Mouse (Mus musculus) pancreas, adult 10 weeks (tissue): Measurements from ENCODE around the gene Hoxc6. TPM values are rescaled to one million over a fixed set of nuclear protein-coding genes. Genes with fewer than 3 reads are reported as not detected.

ENCODE experiments used
- polyA plus RNA-seq: library from polyadenylated mRNA; stranded (reverse); fragments of 350-450 nt; fragmentation: Illumina TruSeq; extraction: RNeasy Lipid Tissue Mini Kit (QIAGEN cat#74804); gene quantifications from one replicate; pipeline ENCODE4 v1.2.3, GENCODE M21; 2015; ENCODE audit warnings: low read depth, low replicate concordance; ENCODE audit not compliant: insufficient read depth

The Hoxc6 gene
- polyA plus RNA-seq: not detected

GRCm38 (mm10) chr15:102997939-102998355 lies at the start of gene Hoxc6:
Gene Hoxc6 (plus strand): TSS chr15:102998257.

GRCm38 (mm10) chr15:102954192-102955006 lies 43.7 kb upstream of the Hoxc6 start, which contains the start of gene Hoxc11:
Gene Hoxc11 (plus strand): TSS chr15:102954427.

GRCm38 (mm10) chr15:102966776-102967311 lies 31.2 kb upstream of the Hoxc6 start, which contains the start of gene Hoxc10:
Gene Hoxc10 (plus strand): TSS chr15:102966796.

GRCm38 (mm10) chr15:102967312-102967510 lies 30.8 kb upstream of the Hoxc6 start, which contains the start of gene Hoxc5:
Gene Hoxc5 (plus strand): TSS chr15:102967443.

GRCm38 (mm10) chr15:102976171-102976570 lies 21.9 kb upstream of the Hoxc6 start, which contains the start of gene Hoxc9:
Gene Hoxc9 (plus strand): TSS chr15:102976439.

GRCm38 (mm10) chr15:102990461-102991397 lies 7.3 kb upstream of the Hoxc6 start, which contains the start of gene Hoxc8:
Gene Hoxc8 (plus strand): TSS chr15:102990607.

GRCm38 (mm10) chr15:103018636-103019035 lies 20.6 kb downstream of the Hoxc6 start, which contains the start of gene Hoxc4:
Gene Hoxc4 (plus strand): TSS chr15:103018934.

Other genes starting within 250 kb of the Hoxc6 start
- not detected for gene Hoxc13, start 77.2 kb upstream of the Hoxc6 start, polyA plus RNA-seq
- not detected for gene Hoxc12, start 61.5 kb upstream of the Hoxc6 start, polyA plus RNA-seq
- not detected for gene Hoxc11, start 43.8 kb upstream of the Hoxc6 start, polyA plus RNA-seq
- gene Hoxc10, start 31.5 kb upstream of the Hoxc6 start, polyA plus RNA-seq: not detected
- 0.90 TPM for gene Hoxc5, start 30.8 kb upstream of the Hoxc6 start, polyA plus RNA-seq
- not detected for gene Hoxc9, start 21.8 kb upstream of the Hoxc6 start, polyA plus RNA-seq
- not detected for gene Hoxc8, start 7.7 kb upstream of the Hoxc6 start, polyA plus RNA-seq
- 0.96 TPM for gene Hoxc4, start 20.7 kb downstream of the Hoxc6 start, polyA plus RNA-seq
- gene Smug1, start 168.8 kb downstream of the Hoxc6 start, polyA plus RNA-seq: 3.0 TPM
- 11.1 TPM for gene Cbx5, start 241.6 kb downstream of the Hoxc6 start, polyA plus RNA-seq
- gene Hnrnpa1, start 242.2 kb downstream of the Hoxc6 start, polyA plus RNA-seq: 68.2 TPM